Mouse (Mus musculus) olfactory bulb, adult 2 months (tissue): ENCODE results near the gene Tor1b.

ENCODE experiments used
- CTCF ChIP-seq: fragments of 200-500 bp; IDR thresholded peaks from 2 replicates; pipeline ENCODE4 v1.5.1; 2012; ENCODE audit warnings: low read depth, mild to moderate bottlenecking, low read length, moderate library complexity; ENCODE audit not compliant: insufficient read depth
- POLR2A ChIP-seq: fragments of 200-500 bp; IDR thresholded peaks from 2 replicates; pipeline ENCODE4 v1.6.1; 2012; ENCODE audit warnings: mild to moderate bottlenecking, low read depth, low read length, moderate library complexity; ENCODE audit not compliant: insufficient read depth

DNA sequence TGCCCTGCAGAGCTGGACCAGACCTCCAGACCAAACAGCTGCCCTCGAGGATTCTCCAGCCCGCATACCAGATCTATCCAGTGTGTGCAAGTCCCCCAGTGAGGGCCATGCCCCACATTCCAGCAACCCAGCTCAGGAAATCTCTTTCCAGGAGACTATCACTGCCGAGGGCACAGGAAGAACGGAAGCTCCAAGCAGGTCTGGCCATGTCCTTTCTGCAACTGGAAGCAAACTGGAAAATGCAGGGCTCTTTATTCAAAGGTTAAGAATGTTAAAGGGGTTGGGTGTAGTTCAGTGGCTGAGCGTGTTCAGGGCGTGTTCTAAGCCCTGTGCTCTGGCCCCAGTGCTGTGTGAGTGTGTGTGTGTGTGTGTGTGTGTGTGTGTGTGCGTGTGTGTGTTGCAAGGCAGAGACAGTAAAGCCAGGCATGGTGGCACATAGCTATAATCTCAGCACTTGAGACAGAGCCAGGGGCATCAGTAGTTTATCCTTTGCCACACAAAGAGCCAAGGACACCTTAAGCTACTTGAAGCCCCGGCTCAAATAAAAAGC, 33.9 kb upstream of the Tor1b start:
- TF ChIP-seq CTCF (no peak), POLR2A (no peak)
